Mouse (Mus musculus): ENCODE measurements around the gene Misp. TPM values are rescaled to one million over a fixed set of nuclear protein-coding genes. Genes with fewer than 3 reads are reported as not detected.

Gene Misp
- total RNA-seq, 1 experiment from 2014 or later, result 1.0 TPM

DNA sequence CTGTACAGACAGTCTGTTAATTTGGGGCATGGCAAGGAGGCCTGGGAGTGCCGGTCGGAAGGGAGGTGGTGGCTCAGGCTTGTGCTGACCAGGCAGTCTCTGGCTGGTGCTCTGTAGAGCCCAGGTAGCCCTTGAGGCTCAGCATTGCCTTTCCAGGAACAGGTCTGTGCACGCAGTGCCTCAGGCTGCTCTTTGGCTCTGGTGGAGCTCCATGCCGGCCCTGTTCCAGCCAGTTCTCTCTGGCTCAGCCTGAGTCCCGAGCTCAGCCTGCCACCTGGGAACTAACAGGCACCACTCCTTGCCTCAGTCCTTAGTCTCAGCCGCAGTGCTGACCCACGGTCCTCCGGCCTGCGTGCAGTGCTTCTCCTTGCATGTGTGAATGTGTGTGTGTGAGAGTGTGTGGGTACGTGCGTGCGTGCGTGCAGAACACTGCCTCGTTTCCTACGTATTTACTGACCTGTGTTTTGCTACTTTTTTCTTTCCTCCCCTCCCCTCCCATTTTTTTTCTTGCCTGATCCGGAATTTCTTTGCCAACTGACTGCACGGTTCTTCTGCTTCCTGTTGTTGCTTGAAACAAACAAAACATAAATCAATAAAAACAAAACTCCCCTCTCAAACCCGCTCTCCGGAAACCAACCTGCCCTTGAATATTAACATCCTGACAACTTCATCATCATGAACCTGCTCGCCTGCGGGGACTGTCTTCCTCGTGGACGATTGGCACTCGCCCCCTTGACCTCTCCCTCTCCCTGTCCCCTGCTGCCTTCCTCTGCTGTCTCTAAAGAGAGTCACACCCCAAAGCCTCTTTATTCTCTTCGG lies 40.6 kb downstream of the Misp start:
- ATAC-seq (ENCODE audit: extremely low read depth, insufficient number of reproducible peaks, low FRiP score, poor library complexity, severe bottlenecking), result no peak

DNA sequence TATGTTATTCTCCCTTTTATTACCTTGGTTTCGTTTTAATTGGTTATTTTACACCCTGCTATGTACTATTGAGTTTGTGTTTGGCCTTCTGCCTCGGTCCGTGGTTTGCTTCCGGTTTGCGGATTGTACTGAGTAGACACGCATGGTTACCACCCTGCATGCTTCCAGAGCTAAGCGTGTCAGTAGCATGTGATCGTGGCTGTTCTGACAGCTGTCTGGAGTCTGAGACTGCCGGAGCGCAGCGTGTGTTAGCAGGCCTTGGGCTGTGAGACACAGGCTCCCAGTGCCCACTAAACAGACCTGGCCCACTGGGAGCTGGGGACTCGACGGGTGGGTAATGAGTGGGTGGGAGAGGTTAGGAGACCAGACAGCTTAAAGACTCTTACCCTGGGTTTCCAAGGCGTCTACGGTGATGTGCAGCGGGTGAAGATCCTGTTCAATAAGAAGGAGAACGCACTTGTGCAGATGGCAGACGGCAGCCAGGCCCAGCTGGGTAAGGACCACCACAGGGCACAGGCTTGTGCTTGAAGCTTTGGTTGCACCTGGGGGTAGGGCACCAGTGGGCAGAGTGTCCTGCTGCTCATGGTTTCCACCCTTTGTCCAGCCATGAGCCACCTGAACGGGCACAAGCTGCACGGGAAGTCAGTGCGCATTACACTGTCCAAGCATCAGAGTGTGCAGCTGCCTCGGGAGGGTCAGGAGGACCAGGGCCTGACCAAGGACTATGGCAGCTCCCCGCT lies 41.4 kb downstream of the Misp start:
- ATAC-seq (ENCODE audit: extremely low read depth, insufficient number of reproducible peaks, low FRiP score, poor library complexity, severe bottlenecking), result no peak

DNA sequence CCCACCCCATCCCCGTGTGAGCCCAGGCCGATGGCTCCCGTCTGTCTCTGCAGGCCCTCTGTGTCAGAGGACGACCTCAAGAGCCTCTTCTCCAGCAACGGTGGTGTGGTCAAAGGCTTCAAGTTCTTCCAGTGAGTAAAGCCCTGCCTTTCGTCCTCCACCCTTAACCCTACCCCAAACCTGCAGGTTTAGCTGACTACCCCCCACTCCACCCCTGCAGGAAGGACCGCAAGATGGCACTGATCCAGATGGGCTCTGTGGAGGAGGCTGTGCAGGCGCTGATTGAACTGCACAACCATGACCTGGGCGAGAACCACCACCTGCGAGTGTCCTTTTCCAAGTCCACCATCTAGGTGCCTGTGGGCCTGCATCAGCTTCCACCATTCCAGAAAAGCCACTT lies 42.1 kb downstream of the Misp start:
- ATAC-seq (ENCODE audit: extremely low read depth, insufficient number of reproducible peaks, low FRiP score, poor library complexity, severe bottlenecking), result no peak

DNA sequence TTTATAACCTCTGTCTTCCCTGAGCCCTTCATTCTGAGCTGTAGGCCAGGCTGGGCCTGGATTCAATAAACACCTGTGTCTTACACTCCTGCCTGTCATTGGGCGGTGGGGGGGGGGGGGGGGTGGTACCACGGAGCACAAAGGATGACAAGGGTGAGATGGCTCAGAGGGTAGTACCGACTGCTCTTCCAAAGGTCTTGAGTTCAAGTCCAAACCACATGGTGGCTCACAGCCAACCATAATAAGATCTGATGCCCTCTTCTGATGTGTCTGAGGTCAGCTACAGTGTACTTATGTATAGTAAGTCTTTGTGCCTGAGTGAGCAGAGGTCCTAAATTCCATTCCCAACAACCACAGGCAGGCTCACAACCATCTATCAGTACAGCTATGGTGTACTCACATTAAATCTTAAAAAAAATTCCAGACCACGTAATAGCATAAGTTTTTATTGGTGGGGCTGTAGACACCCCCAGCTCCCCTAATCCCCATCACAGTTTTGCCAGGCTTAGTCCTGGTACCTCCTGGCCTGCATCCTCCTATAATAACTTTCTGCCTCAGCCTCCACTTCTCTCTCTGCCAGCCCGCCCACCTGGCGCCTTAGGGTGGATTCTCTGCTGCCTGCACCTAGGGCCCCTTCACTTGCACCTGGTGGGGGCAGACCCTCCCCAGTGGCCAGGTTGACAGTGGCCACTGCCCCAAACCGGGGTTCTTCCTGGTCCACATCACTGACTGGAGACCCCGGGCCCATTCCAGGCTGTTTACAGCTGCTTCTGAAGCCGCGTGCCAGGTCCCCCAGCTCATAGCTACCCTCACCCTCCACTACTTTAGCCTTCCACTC lies 43.8 kb downstream of the Misp start:
- no peak for ATAC-seq (ENCODE audit: extremely low read depth, insufficient number of reproducible peaks, low FRiP score, poor library complexity, severe bottlenecking)

GRCm38 (mm10) chr10:79865189-79865601 lies 44.4 kb downstream of the Misp start:
- ATAC-seq (ENCODE audit: extremely low read depth, insufficient number of reproducible peaks, low FRiP score, poor library complexity, severe bottlenecking), result no peak

DNA sequence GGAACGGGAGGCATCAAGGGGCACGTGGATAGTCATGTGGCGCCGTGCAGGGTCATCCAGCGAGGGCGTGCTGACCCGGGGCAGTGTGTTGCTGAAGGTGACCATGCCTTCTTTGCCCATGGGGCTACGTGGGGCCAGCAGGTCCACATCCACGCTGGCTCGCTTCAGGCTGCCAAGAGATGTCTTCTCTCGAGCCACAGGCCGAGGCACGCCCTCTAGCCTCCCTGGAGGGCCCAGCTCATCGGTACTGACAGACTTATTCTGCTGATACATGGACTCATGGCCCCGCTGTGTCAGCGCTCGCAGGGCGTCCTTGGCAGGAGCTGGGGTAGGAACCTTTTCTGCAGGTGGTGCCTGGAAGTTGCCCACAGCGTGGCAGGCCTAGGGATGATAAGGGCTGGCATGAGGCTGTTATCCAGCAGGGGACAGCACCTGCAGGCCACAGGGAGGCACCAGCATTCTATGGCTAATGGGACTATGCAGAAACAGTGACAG lies 45.1 kb downstream of the Misp start:
- no peak for ATAC-seq (ENCODE audit: extremely low read depth, insufficient number of reproducible peaks, low FRiP score, poor library complexity, severe bottlenecking)

GRCm38 (mm10) chr10:79866601-79867000 lies 45.8 kb downstream of the Misp start:
- no peak for ATAC-seq (ENCODE audit: extremely low read depth, insufficient number of reproducible peaks, low FRiP score, poor library complexity, severe bottlenecking)

GRCm38 (mm10) chr10:79871845-79872244 lies 51.1 kb downstream of the Misp start:
- no peak for ATAC-seq (ENCODE audit: extremely low read depth, insufficient number of reproducible peaks, low FRiP score, poor library complexity, severe bottlenecking)

DNA sequence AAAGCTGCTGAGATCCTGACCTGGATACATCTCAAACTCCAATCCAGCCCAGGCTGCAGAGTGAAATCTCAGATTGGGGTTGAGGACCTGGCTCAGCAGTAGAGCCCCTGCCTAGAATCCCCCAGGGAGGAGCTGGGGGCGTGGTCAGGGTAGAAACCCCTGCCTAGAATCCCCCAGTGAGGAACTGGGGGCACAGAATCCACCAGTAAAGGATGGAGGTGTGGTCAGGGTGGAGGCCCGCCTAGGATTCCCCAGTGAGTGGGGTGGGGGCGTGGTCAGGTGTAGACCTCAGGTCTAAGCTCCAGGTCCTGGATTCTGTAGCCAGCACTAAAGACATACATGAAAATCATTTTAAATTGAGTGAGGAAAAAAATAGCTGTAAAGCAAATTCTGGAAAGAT lies 52.1 kb downstream of the Misp start:
- ATAC-seq (ENCODE audit: extremely low read depth, insufficient number of reproducible peaks, low FRiP score, poor library complexity, severe bottlenecking), result no peak

DNA sequence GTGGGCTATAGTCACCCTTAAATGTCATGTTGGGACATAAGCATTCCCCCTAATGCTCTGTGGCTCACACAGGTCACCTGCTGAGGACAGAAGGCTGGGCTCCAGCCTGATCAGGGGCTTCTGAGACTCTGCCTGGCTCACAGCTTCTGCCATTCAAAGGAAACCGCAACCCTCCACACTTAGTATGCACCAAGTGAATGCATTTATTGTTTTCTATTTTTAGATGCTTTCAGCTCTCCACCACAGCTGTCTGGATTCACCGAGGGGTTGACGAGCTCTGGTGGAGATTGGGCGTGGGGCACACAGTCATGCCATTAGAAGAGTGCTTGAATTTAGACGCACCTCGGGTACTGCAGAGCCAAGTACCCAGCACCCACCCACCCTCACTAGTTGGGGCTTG lies 52.5 kb downstream of the Misp start:
- no peak for ATAC-seq (ENCODE audit: extremely low read depth, insufficient number of reproducible peaks, low FRiP score, poor library complexity, severe bottlenecking)

- no peak for ATAC-seq (ENCODE audit: extremely low read depth, insufficient number of reproducible peaks, low FRiP score, poor library complexity, severe bottlenecking)
Observed at GRCm38 (mm10) chr10:79873715-79874289, 53.0 kb downstream of the Misp start.

- ATAC-seq (ENCODE audit: extremely low read depth, insufficient number of reproducible peaks, low FRiP score, poor library complexity, severe bottlenecking), result 0 out of 2 replicates have a peak, but pooled peaks have one; percentile 13
Observed at GRCm38 (mm10) chr10:79874290-79874862, 53.6 kb downstream of the Misp start, which contains the start of the genes Prtn3 and Plppr3. Gene Prtn3 (plus strand): TSS chr10:79874476. Gene Plppr3 (minus strand): TSS chr10:79874634.

- no peak; the same call in 1 of the 2 replicates for ATAC-seq (ENCODE audit: extremely low read depth, insufficient number of reproducible peaks, low FRiP score, poor library complexity, severe bottlenecking)
Observed at GRCm38 (mm10) chr10:79877174-79877573, 56.4 kb downstream of the Misp start.

- ATAC-seq (ENCODE audit: extremely low read depth, insufficient number of reproducible peaks, low FRiP score, poor library complexity, severe bottlenecking), result peak; percentile 45; the same call in 1 of the 2 replicates
Observed at GRCm38 (mm10) chr10:79877757-79878156, 57.0 kb downstream of the Misp start.

GRCm38 (mm10) chr10:79879527-79879926 lies 58.7 kb downstream of the Misp start:
- ATAC-seq (ENCODE audit: extremely low read depth, insufficient number of reproducible peaks, low FRiP score, poor library complexity, severe bottlenecking), result no peak

Data from neutrophil, adult 5-6 weeks (primary cell).